Mouse (Mus musculus): ENCODE data around the gene Pbld2.

- TF ChIP-seq TCF12 (IDR thresholded peaks at IDR 0.05; ENCODE audit: insufficient read depth, poor library complexity, severe bottlenecking): no peak
- no peak for TF ChIP-seq POLR2A (IDR thresholded peaks at IDR 0.05; ENCODE audit: insufficient read length, low read depth)
- TF ChIP-seq POLR2AphosphoS2 (IDR thresholded peaks at IDR 0.05; ENCODE audit: insufficient read length, low read depth): no peak
- TF ChIP-seq MAX (IDR thresholded peaks at IDR 0.05; ENCODE audit: low read depth): no peak
- no peak for TF ChIP-seq CEBPB (IDR thresholded peaks at IDR 0.05; ENCODE audit: insufficient read depth, poor library complexity, severe bottlenecking)
- TF ChIP-seq TCF3 (IDR thresholded peaks at IDR 0.05; ENCODE audit: insufficient read length, low read depth): no peak
Observed at GRCm38 (mm10) chr10:63023121-63023748, 880 bp upstream of the Pbld2 start.

All from myocyte (in vitro differentiated cells).